Mouse (Mus musculus) heart, adult 2 months (tissue): ENCODE measurements around the gene Ugt1a6a.

Source experiments
- CTCF ChIP-seq: fragments of 200-600 bp; IDR thresholded peaks from 2 replicates; pipeline ENCODE4 v1.8.1; 2022; ENCODE audit warnings: antibody characterized with exemption, mild to moderate bottlenecking, moderate library complexity
- EP300 ChIP-seq: fragments of 200-500 bp; IDR thresholded peaks from 2 replicates; pipeline ENCODE4 v1.6.1; 2011; ENCODE audit warnings: low read depth, low read length, control low read depth; ENCODE audit not compliant: insufficient read depth
- POLR2A ChIP-seq: fragments of 200-500 bp; IDR thresholded peaks from 2 replicates; pipeline ENCODE4 v1.6.1; 2011; ENCODE audit warnings: mild to moderate bottlenecking, low read depth, low read length, control low read depth; ENCODE audit not compliant: insufficient read depth

DNA sequence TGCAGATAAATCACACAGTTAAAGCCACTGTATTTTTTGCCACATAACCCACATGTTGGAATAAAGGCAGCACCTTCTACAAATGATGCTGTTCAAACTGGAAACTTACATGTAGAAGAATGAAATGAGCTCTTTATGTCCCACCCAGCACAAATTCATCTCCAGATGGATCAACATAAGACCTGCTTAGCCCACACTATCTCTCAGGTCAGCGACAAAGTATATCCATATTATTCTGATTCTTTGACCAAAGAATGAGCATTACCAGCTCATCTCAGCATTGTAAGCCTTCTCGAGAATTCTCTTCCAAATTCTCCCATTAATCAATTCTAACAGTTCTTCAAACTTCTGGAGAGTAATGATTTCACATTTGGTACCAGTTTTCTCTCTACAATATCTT lies 87.6 kb downstream of the Ugt1a6a start:
- no peak for TF ChIP-seq POLR2A
- TF ChIP-seq CTCF: no peak
- no peak for TF ChIP-seq EP300
